Mouse (Mus musculus) liver, embryonic 18 days (tissue): ENCODE results near the gene Vmn2r12. TPM values are rescaled to one million over a fixed set of nuclear protein-coding genes. Genes with fewer than 3 reads are reported as not detected.

Experiments
- polyA plus RNA-seq: library from polyadenylated mRNA; depleted of rRNA; stranded (reverse); fragments of >200 nt; gene quantifications from 2 replicates; pipeline ENCODE4 v1.2.3, GENCODE M21; 2012; rRNA removed

Vmn2r12 gene
- not detected in 2 replicates for polyA plus RNA-seq

GRCm38 (mm10) chr5:109097850-109098249 is at the start of gene Vmn2r12:
TSS of gene Vmn2r12 (minus strand) at chr5:109097950.

GRCm38 (mm10) chr5:109059469-109059868 is 38.3 kb downstream of the Vmn2r12 start, which contains the start of gene Vmn2r11:
TSS of gene Vmn2r11 (minus strand) at chr5:109059569.

Other genes with a start within 250 kb of the Vmn2r12 start
- gene Vmn2r9, start 245.3 kb downstream of the Vmn2r12 start, polyA plus RNA-seq = not detected in 2 replicates
- not detected in 2 replicates for gene Vmn2r10, start 91.4 kb downstream of the Vmn2r12 start, polyA plus RNA-seq
- gene Vmn2r11, start 38.4 kb downstream of the Vmn2r12 start, polyA plus RNA-seq = not detected in 2 replicates
- not detected in 2 replicates for gene Vmn2r13, start 94.2 kb upstream of the Vmn2r12 start, polyA plus RNA-seq
- not detected in 2 replicates for gene Vmn2r14, start 126.8 kb upstream of the Vmn2r12 start, polyA plus RNA-seq
- not detected in 2 replicates for gene Vmn2r15, start 199.7 kb upstream of the Vmn2r12 start, polyA plus RNA-seq
- gene Vmn2r16, start 232.2 kb upstream of the Vmn2r12 start, polyA plus RNA-seq = not detected in 2 replicates